Mouse (Mus musculus): ENCODE data around the gene Gm20388. TPM values are rescaled to one million over a fixed set of nuclear protein-coding genes. Genes with fewer than 3 reads are reported as not detected.

The Gm20388 gene
- polyA plus RNA-seq, 1 experiment from 2014 or later, result not detected

GRCm38 (mm10) chr8:120045471-120045870, 134.8 kb downstream of the Gm20388 start:
- H3K4me3 ChIP-seq, result no peak overlapping the region
- WGBS, result 51% methylated on average over 5 of the region's 5 CpGs
- ATAC-seq (replicated peaks; ENCODE audit: insufficient number of reproducible peaks, insufficient read depth, low FRiP score, low read depth), result no peak

GRCm38 (mm10) chr8:120046258-120047020, 135.8 kb downstream of the Gm20388 start:
- H3K4me1 ChIP-seq (replicated peaks), result peaks cover 22% of the 10 kb centered on the region
- H3K4me3 ChIP-seq, result no peak overlapping the region
- peaks cover 18% of the 10 kb centered on the region for H3K27me3 ChIP-seq
- no peaks in the 10 kb centered on the region for H3K36me3 ChIP-seq
- H3K9me3 ChIP-seq (replicated peaks), result no peaks in the 10 kb centered on the region
- WGBS, result 31% methylated on average over 14 of the region's 14 CpGs
- no peak overlapping the region for H3K4me2 ChIP-seq
- ATAC-seq (replicated peaks; ENCODE audit: insufficient number of reproducible peaks, insufficient read depth, low FRiP score, low read depth), result peak; percentile 67
- H3K27ac ChIP-seq, result peak overlapping the region; percentile 64
- H3K9ac ChIP-seq, result no peak overlapping the region

More at GRCm38 (mm10) chr8:120045471-120045870, 134.8 kb downstream of the Gm20388 start:
- no peaks in the 10 kb centered on the region for H3K9me3 ChIP-seq (replicated peaks)
- H3K36me3 ChIP-seq, result no peaks in the 10 kb centered on the region
- peaks cover 18% of the 10 kb centered on the region for H3K27me3 ChIP-seq
- H3K4me1 ChIP-seq (replicated peaks), result peaks cover 24% of the 10 kb centered on the region
- no peak overlapping the region for H3K9ac ChIP-seq
- no peak overlapping the region for H3K27ac ChIP-seq
- H3K4me2 ChIP-seq, result no peak overlapping the region

- Histone ChIP-seq H3K4me3 (no peak overlapping the region), H3K27me3 (peaks cover 6% of the 10 kb centered on the region; the same call in 1 of the 2 replicates), H3K27ac (no peak overlapping the region), H3K4me2 (no peak overlapping the region), H3K36me3 (no peaks in the 10 kb centered on the region), H3K9me3 (replicated peaks) (no peaks in the 10 kb centered on the region), H3K9ac (no peak overlapping the region), H3K4me1 (replicated peaks) (peaks cover 22% of the 10 kb centered on the region)
- ATAC-seq (replicated peaks; ENCODE audit: insufficient number of reproducible peaks, insufficient read depth, low FRiP score, low read depth), result no peak
- WGBS, result 82% methylated on average over 13 of the region's 13 CpGs
Measured at GRCm38 (mm10) chr8:120049949-120050348, 139.3 kb downstream of the Gm20388 start.

- H3K4me3 ChIP-seq, result no peak overlapping the region
- no peak overlapping the region for H3K27ac ChIP-seq
- H3K9me3 ChIP-seq (replicated peaks), result no peaks in the 10 kb centered on the region
- H3K9ac ChIP-seq, result no peak overlapping the region
- peaks cover 1% of the 10 kb centered on the region; the same call in 1 of the 2 replicates for H3K27me3 ChIP-seq
- no peak for ATAC-seq (replicated peaks; ENCODE audit: insufficient number of reproducible peaks, insufficient read depth, low FRiP score, low read depth)
- no peak overlapping the region for H3K4me2 ChIP-seq
- H3K36me3 ChIP-seq, result no peaks in the 10 kb centered on the region
- 68% methylated on average over 10 of the region's 10 CpGs for WGBS
- H3K4me1 ChIP-seq (replicated peaks), result peaks cover 22% of the 10 kb centered on the region
Measured at GRCm38 (mm10) chr8:120050376-120050775, 139.7 kb downstream of the Gm20388 start.

GRCm38 (mm10) chr8:120051006-120051405, 140.4 kb downstream of the Gm20388 start:
- no peak overlapping the region for H3K4me2 ChIP-seq
- no peak overlapping the region for H3K4me3 ChIP-seq
- no peaks in the 10 kb centered on the region for H3K36me3 ChIP-seq
- peaks cover 18% of the 10 kb centered on the region for H3K4me1 ChIP-seq (replicated peaks)
- ATAC-seq (replicated peaks; ENCODE audit: insufficient number of reproducible peaks, insufficient read depth, low FRiP score, low read depth), result no peak
- H3K27me3 ChIP-seq, result no peaks in the 10 kb centered on the region
- H3K9me3 ChIP-seq (replicated peaks), result no peaks in the 10 kb centered on the region
- no peak overlapping the region for H3K27ac ChIP-seq
- WGBS, result 41% methylated on average over 4 of the region's 4 CpGs
- H3K9ac ChIP-seq, result no peak overlapping the region

- H3K4me2 ChIP-seq, result no peak overlapping the region
- H3K9me3 ChIP-seq (replicated peaks), result no peaks in the 10 kb centered on the region
- WGBS, result 77% methylated on average over 4 of the region's 4 CpGs
- H3K9ac ChIP-seq, result no peak overlapping the region
- H3K27ac ChIP-seq, result no peak overlapping the region
- H3K4me3 ChIP-seq, result no peak overlapping the region
- H3K4me1 ChIP-seq (replicated peaks), result peaks cover 9% of the 10 kb centered on the region
- no peaks in the 10 kb centered on the region for H3K36me3 ChIP-seq
- H3K27me3 ChIP-seq, result no peaks in the 10 kb centered on the region
- no peak for ATAC-seq (replicated peaks; ENCODE audit: insufficient number of reproducible peaks, insufficient read depth, low FRiP score, low read depth)
Measured at GRCm38 (mm10) chr8:120051908-120052307, 141.3 kb downstream of the Gm20388 start.

GRCm38 (mm10) chr8:120052318-120052717, 141.7 kb downstream of the Gm20388 start:
- no peaks in the 10 kb centered on the region for H3K36me3 ChIP-seq
- H3K27ac ChIP-seq, result no peak overlapping the region
- no peak for ATAC-seq (replicated peaks; ENCODE audit: insufficient number of reproducible peaks, insufficient read depth, low FRiP score, low read depth)
- no peaks in the 10 kb centered on the region for H3K27me3 ChIP-seq
- H3K9ac ChIP-seq, result no peak overlapping the region
- WGBS, result 80% methylated on average over 8 of the region's 8 CpGs
- no peak overlapping the region for H3K4me3 ChIP-seq
- H3K9me3 ChIP-seq (replicated peaks), result no peaks in the 10 kb centered on the region
- no peak overlapping the region for H3K4me2 ChIP-seq
- peaks cover 9% of the 10 kb centered on the region for H3K4me1 ChIP-seq (replicated peaks)

- peaks cover 9% of the 10 kb centered on the region for H3K4me1 ChIP-seq (replicated peaks)
- no peak for ATAC-seq (replicated peaks; ENCODE audit: insufficient number of reproducible peaks, insufficient read depth, low FRiP score, low read depth)
- no peak overlapping the region for H3K9ac ChIP-seq
- no peaks in the 10 kb centered on the region for H3K9me3 ChIP-seq (replicated peaks)
- H3K27me3 ChIP-seq, result no peaks in the 10 kb centered on the region
- no peak overlapping the region for H3K4me3 ChIP-seq
- no peaks in the 10 kb centered on the region for H3K36me3 ChIP-seq
- H3K4me2 ChIP-seq, result no peak overlapping the region
- 80% methylated on average over 3 of the region's 3 CpGs for WGBS
- H3K27ac ChIP-seq, result no peak overlapping the region
Measured at GRCm38 (mm10) chr8:120054833-120055232, 144.2 kb downstream of the Gm20388 start.

- Histone ChIP-seq H3K27ac (no peak overlapping the region), H3K4me2 (no peak overlapping the region), H3K4me1 (replicated peaks) (no peaks in the 10 kb centered on the region), H3K36me3 (no peaks in the 10 kb centered on the region), H3K9ac (no peak overlapping the region), H3K27me3 (no peaks in the 10 kb centered on the region), H3K9me3 (replicated peaks) (no peaks in the 10 kb centered on the region), H3K4me3 (no peak overlapping the region)
- WGBS, result 70% methylated on average over 2 of the region's 2 CpGs
- ATAC-seq (replicated peaks; ENCODE audit: insufficient number of reproducible peaks, insufficient read depth, low FRiP score, low read depth), result no peak
Measured at GRCm38 (mm10) chr8:120057078-120057477, 146.4 kb downstream of the Gm20388 start.

GRCm38 (mm10) chr8:120062742-120063141, 152.1 kb downstream of the Gm20388 start:
- Histone ChIP-seq H3K4me3 (no peak overlapping the region), H3K4me1 (replicated peaks) (no peaks in the 10 kb centered on the region), H3K9ac (no peak overlapping the region), H3K27ac (no peak overlapping the region), H3K9me3 (replicated peaks) (no peaks in the 10 kb centered on the region), H3K4me2 (no peak overlapping the region), H3K27me3 (peaks cover 19% of the 10 kb centered on the region), H3K36me3 (no peaks in the 10 kb centered on the region)
- WGBS, result 86% methylated on average over 14 of the region's 14 CpGs
- no peak for ATAC-seq (replicated peaks; ENCODE audit: insufficient number of reproducible peaks, insufficient read depth, low FRiP score, low read depth)

- H3K9me3 ChIP-seq (replicated peaks), result no peaks in the 10 kb centered on the region
- 70% methylated on average over 3 of the region's 3 CpGs for whole genome bisulfite sequencing
- peaks cover 19% of the 10 kb centered on the region for H3K27me3 ChIP-seq
- H3K4me1 ChIP-seq (replicated peaks), result peaks cover 5% of the 10 kb centered on the region; the same call in 1 of the 2 replicates
- H3K9ac ChIP-seq, result no peak overlapping the region
- H3K36me3 ChIP-seq, result no peaks in the 10 kb centered on the region
- no peak overlapping the region for H3K4me2 ChIP-seq
- no peak overlapping the region for H3K27ac ChIP-seq
- no peak overlapping the region for H3K4me3 ChIP-seq
- ATAC-seq (replicated peaks; ENCODE audit: insufficient number of reproducible peaks, insufficient read depth, low FRiP score, low read depth), result no peak
Measured at GRCm38 (mm10) chr8:120063326-120063725, 152.7 kb downstream of the Gm20388 start.

- no peak overlapping the region for H3K27ac ChIP-seq
- WGBS, result 90% methylated on average over 8 of the region's 8 CpGs
- peaks cover 5% of the 10 kb centered on the region; the same call in 1 of the 2 replicates for H3K4me1 ChIP-seq (replicated peaks)
- no peak overlapping the region for H3K4me3 ChIP-seq
- ATAC-seq (replicated peaks; ENCODE audit: insufficient number of reproducible peaks, insufficient read depth, low FRiP score, low read depth), result no peak
- no peak overlapping the region for H3K9ac ChIP-seq
- H3K9me3 ChIP-seq (replicated peaks), result no peaks in the 10 kb centered on the region
- H3K27me3 ChIP-seq, result peaks cover 20% of the 10 kb centered on the region
- H3K36me3 ChIP-seq, result no peaks in the 10 kb centered on the region
- no peak overlapping the region for H3K4me2 ChIP-seq
Measured at GRCm38 (mm10) chr8:120065611-120066010, 155.0 kb downstream of the Gm20388 start.
